Mouse (Mus musculus): Measurements from ENCODE around the gene Bcr.
A peak's percentile ranks its signal among the peaks of the same experiment; 100 is the strongest.

Bcr gene

DNA sequence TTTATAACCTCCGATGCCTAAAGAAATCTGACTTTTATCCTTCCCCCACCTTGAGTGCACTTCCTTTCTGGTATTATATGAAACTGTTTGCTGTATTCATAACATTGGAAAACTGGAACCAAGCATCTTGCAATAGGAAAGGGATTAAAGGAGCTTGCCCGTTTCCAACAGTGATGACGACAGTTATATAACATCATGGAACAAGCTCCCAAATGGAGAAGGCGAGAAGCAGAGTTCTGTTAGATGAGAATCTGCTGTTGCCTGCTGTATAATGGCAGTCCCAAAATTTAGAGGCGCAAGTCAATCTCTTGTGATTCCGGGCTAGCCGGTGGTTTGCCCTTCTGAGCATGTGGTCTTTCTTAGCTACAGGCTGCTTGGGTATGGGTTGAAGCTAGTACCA lies 34.8 kb downstream of the Bcr start:
- DNase-seq (ENCODE audit: low spot score): no peak

DNA sequence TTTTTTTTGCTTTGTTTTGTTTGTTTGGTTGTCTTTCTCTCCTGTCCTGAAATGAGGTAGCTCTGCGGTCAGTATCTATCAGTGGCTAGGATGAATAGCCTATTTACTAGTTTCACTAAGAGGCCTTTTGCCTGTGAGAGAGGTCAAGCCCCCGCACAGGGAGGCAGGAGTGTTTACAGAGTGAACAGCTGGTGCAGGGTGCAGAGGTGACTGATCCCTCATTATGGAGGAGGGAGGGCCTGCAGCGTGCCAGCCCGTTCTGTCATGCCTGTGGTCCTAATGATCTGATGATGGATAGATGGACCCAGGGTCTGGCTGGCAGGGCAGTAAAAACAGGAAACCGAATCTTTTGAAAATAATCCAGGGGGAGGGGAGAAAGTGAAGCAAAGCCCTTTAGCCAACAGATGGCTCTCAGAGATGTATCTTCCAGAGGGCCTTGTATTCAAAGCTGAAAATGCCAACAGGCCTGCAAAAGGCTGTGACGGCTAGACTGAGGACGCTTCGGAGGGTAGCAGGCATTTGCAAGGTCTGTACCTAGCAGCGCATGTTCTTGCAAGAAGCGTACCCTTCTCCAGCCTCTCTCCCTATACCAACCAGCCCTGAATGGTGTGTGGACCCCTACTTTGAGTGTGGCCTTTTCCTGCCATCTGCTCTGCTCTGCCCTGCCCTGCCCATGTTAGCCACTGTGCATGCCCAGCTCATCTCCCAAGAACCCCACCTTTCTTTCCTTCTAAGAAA lies 38.2 kb downstream of the Bcr start:
- peak; percentile 22 for DNase-seq (ENCODE audit: low spot score)

DNA sequence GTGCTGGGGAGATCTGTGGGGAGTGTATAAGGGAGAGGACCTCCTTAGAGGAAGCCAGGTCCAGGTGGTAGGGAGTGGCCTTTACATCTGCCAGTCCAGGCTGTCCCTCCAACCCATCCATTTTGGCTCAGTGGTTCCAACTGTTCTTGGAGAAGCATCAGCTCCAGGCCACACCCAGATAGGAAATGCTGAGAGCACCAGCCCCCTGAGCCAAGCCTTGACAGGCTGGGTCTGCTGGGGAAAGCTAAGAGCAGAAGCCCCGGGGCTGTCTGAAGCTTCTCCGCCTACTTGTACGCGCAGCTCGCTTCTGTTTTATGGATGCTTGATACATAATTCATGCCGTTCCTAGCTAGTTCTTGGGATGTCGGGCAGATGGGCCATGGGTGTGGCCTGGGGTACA lies 39.9 kb downstream of the Bcr start:
- no peak for DNase-seq (ENCODE audit: low spot score)

DNA sequence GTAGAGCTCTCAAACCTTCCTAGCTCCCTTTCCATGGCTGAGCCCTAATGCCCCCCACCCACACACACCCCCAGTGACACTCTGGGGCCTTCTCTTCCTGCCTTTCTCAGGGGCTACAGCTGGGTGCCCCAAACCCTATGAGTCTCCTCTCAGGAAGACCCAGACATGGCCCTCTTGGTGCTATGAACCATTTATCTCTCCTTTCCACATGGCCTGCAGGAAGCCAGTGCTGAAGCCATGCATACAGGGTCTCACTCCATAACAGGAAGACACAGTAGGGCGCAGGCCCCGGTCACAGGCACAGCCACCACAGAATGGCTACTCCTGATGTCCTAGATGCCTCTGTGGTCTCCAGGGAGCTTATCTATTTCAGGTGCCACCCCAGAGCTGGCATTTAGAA lies 43.1 kb downstream of the Bcr start:
- DNase-seq (ENCODE audit: low spot score): no peak

DNA sequence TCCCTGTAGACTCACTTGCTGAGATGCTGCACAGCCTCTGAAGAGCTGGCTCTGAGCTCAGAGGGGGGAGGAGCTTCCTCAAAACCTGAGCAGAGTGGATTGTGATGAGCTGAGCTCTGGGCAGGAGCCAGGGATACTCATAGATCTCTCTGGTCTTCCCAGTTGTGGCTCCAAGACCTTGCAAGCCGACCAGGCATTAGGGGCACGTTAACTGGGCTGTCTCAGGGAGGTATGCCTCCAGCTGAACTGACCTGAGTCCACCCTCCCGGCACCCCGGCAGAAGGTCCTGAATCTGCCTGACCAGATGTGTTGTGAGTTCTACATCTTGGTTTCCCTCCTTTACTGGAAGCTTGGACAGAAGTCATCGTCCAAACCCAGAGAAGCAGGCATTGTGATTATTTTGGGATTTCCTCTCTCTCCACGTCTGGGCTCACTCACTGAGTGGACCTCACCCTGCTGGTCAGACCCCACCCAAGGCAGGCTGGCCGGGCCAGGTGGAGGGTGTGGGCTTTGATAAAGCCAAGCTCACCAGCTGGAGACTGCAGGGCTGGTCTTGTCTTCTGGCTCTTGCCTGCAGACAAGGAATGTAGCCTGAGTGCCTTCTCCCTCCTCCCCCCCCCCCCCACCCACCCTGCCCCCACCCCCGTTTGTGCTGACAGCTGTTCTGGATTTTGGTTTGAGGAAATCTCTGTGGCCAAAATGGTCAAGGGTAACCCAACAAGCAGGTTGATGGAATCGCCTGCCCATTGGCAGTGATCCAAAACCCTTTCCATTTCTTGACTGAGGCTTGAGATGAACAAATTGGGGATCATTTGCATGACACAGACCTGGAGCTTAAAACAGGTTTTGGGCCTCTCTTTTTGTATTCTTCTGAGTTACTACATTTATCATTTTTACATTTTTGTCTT lies 44.1 kb downstream of the Bcr start:
- no peak for DNase-seq (ENCODE audit: low spot score)

DNA sequence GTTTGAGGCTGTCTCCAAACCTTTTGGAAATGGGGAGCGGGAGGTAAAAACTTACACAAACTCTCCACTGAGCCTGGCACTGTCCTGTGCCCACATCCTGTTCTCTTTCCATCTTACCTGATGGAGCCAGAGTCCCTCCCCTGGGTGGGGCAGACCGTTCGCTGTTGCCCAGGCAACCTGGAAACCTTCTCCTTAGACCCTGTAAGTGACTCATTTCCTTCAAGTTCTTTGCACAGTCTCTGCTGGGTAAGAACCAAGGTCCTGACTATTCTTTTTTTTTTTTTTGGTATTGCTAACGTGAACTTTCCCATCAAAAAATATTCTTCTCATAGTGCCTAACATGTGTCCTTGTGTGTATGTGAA lies 44.7 kb downstream of the Bcr start:
- no peak for DNase-seq (ENCODE audit: low spot score)

DNA sequence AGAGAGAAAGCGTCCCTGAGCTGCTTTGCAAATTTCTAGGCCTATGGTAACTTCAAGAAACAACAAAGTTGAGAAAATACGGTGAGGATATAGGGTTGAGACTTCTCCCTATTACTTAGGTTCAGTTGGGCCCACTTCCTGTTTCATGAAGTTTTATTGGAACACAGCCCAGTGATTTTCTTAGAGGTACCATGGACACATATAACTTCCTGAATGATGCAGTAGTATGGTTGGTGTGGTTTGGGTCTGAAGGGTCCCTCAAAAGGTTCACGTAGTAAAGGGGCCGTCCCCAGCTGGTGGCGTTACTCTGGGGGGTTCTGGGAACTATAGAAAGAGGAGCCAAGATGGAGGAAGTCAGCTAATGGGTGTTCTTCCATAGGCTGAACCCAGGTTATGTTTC lies 45.3 kb downstream of the Bcr start:
- DNase-seq (ENCODE audit: low spot score): no peak

DNA sequence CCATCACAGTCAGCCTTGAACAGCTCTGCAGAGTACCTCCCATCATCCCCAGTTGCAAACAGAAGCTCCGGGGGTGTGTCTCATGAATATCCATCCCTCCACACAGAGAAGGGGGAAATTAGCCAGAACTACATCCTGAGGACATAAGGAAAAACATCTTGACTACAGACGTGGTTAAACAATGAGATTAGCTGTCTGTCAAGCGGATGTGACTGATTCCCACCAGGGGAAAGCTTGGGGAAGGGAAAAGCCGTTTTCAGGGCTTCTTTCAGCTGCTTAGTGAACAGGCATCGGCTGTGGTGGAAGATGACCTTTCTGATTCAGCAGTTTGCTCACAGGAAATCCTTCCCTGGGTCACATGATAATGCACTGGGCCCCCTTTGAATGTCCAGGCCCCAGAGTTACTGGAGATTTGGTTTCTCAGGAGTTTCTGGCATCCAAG lies 46.6 kb downstream of the Bcr start:
- no peak for DNase-seq (ENCODE audit: low spot score)

DNA sequence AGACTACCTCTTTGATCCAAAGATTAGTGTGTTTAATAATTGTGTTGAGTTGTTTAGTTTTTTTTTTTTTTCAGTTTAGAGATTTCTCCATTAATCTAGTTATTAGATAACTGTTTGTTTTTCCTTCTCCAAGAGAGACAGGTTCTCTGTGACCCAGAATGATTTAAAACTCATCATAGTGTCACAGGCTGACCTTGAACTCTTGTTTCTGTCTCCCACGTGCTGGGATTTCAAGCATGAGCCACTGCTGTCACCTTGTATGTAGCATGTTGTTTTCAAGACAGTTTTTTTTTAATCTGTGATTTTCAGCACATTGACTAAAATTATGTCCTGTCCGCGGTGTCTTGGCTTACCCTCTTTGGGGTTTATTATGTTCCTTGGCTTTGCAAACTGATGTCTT lies 47.7 kb downstream of the Bcr start:
- no peak for DNase-seq (ENCODE audit: low spot score)

DNA sequence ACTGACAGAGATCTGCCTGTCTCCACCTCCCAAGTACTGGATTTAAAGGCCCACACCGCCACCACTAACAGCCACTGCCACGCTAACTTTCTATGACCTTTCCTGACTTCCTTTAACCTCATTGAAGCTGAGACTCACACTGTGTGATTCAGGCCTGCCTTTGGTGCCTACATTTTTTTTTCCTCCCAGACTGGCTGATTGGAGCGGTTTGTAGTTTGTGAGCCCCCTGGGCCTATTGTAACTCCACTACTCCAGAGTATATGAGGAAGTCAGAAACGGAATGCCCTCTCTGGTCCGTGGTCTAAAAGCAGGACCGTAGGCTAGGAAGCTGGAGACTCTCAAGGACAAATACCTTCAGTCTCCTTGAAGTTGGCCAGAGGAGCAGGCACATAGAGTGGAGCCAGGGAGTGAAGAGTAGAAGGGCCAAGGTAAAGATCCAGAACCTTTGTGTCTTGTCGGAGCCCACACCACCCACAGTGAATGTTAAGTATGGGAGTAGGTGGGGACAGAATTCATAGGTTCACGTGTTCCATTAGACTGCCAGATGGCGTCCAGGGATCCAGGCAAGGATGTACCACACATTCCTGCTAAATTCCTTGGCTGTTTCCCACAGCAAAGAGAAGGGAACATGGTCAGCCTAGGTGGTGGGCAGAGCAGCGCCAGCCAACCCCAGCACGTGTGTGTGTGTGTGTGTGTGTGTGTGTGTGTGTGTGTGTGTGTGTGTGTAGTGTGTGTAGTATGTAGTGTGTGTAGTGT lies 51.2 kb downstream of the Bcr start:
- no peak for DNase-seq (ENCODE audit: low spot score)

DNA sequence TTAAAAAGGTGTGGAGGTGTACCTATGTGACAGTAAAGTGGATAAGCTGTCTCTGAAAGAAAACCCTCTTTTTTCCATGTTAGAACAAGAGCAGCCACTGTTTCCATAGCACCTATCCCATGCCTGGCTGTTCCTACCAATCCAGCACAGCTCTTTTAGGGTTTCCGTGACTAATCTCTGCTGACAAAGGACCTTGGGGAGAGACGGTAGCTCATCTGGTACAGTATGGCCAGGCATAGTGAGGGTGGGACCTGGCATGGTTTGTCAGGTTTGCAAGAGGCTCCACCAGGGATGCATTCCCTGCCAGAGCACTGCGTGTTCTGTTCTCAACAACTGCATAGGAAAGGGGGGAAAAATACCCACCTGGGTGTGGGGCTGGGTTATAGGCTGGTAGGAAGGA lies 52.0 kb downstream of the Bcr start:
- peak; percentile 45 for DNase-seq (ENCODE audit: low spot score)

DNA sequence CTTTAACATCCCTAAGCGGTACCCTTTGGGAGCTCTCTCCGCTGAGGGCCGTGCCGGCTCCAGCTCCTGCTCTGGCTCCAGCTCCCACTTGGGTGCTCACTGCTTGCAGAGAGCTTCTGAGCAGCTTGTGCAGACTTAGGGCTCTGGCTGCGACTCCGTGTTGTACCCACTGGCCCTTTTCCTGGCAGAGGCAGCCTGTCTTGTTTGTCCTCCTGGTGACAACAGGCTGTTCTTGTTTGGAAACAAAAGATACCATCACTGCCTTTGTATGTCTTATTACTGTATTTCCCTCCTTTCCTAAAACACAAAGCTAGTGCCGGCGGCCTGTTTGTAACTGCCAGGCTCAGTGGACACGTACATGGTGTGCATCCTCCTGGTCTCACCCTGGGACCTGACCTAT lies 53.2 kb downstream of the Bcr start:
- no peak for DNase-seq (ENCODE audit: low spot score)

DNA sequence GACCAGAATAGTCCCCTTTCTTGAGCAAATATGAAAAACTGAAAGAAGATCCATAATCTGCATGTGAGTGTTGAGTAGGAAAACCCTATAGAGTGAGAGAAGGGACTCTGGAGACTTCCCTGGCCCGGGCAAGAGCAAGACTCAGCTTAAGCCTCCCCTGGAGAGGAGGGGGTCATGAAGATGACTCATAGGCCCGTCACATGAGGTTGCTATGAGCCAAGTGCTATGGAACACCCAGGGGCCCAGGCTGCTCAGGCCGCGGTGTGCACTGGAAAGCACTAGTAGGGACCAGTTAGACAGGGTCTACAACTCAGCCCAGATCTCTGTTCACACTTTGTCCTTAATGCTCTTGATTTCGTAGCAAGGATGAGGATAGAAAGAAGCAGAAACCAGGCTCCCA lies 54.8 kb downstream of the Bcr start:
- no peak for DNase-seq (ENCODE audit: low spot score)

DNA sequence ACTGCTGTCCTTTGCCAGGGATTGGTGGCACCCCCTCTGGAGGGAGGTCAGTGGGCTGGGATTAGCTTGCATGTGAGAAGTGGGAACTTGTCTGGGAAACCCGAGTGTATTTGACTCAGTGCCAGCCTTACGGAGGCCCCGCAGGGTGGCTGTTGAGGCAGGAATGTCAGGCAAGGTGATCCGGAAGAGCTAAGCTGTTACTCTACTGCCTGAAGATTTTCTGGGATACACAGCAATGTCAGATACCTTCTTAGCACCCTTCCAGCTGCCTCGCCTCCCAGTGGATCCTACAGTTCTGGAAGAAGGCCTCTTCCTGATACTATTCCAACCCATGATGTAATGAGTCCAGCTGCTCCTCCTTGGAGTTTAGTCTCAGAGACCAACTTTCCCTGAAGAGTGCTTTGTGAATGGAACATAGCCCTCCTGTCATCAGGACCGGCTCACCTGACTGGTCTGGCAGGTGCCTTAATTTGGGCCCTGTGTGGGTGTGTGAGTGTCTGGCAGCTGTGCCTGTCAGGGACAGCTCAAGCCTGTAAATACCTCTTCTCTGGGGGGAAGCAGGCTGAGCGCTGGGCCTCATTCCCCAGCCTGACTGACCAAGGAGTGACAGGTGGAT lies 56.6 kb downstream of the Bcr start:
- DNase-seq (ENCODE audit: low spot score): no peak

DNA sequence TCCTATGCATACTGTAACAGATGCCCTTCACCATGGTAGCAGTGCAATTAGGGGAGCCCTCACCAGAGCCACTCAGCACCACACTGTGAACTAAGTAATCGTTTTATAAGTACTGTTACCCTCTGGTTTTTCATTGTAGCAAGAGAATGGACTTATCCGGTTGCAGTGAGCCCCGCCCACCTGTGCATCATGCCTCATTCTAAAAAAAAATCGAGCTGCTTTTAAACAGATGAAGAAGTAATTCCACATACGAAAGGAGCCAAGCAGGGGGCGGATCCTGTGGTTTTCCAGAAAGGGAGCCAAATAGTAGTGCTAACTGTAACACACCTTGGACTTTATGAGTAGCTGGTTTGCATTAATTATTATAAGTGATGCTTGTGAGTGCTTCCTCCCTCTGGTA lies 58.1 kb downstream of the Bcr start:
- DNase-seq (ENCODE audit: low spot score): no peak

DNA sequence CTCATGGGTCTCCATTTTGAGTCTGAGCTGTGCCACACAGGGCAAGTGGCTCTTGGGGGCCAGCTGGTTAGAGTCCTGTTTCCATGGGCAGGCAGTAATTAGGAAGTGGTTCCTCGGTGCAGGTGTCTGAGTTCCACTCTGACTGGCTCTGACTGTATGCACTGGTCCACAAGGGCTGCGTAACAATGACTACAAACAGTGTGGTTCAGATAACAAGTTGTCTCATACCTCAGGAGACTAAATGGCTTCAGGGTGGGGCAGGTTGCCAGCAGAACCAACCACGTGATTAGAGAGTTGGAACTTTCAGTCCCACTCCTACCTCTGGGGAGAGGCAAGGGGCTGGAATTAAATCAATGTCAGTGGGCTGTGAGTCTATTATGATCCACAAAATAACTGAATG lies 59.0 kb downstream of the Bcr start:
- DNase-seq (ENCODE audit: low spot score): peak; percentile 41

DNA sequence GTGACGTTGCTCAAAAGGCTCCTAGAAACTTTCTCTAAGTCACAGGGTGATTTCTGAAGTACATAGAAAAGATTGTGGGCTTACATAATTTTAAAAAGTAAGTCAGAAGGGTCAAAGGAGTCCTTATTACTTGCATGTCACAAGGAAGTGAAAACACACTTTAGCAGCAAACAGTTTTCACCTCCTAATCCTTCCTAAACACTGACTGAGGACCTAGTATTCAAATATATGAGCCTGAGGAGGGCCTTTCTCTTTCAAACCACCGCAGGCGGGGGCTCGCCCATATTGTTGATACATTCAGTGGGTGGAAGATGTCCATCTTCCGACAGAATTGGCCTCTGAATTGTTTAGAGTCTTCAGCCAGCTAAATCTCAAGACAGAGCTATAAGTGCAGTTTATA lies 59.8 kb downstream of the Bcr start:
- no peak for DNase-seq (ENCODE audit: low spot score)

DNA sequence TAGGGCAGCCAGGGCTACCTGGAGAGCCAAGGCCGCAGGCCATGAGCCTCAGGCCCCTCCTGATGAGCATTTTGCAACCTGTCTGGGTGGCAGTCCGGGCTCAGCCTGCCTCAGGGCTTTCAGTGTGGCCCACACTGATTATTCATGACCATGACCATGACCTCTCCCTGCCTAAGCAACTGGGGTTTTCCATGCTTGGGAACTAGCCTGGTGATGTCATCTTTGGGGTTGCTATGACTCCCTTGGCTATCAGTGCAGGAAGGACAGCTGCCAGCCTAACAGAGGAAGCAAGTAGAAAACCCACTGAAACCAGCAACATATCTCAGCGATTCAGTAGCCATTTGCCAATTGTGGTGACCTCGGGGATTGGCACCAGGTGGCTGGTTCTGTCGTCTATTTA lies 60.6 kb downstream of the Bcr start:
- DNase-seq (ENCODE audit: low spot score): peak; percentile 67

DNA sequence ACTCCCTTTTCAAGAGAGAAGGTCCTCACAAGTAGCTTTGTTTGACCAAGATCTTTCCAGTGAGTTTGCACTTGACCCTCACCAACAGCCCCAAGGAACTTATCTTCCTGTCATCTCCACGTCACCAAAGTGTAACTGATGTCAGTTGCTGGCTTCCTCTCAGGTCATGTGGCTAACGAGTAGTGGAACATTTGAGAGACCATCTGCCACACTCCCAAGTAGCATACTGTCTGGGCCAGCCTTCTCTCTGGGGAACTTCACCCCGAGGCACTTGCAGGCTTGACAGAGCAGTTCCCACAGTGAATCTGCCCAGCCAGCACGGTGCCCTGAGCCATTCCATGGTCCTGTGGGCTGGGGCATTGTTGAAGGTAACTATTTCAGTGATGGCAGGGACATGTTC lies 65.2 kb downstream of the Bcr start:
- DNase-seq (ENCODE audit: low spot score): no peak

DNA sequence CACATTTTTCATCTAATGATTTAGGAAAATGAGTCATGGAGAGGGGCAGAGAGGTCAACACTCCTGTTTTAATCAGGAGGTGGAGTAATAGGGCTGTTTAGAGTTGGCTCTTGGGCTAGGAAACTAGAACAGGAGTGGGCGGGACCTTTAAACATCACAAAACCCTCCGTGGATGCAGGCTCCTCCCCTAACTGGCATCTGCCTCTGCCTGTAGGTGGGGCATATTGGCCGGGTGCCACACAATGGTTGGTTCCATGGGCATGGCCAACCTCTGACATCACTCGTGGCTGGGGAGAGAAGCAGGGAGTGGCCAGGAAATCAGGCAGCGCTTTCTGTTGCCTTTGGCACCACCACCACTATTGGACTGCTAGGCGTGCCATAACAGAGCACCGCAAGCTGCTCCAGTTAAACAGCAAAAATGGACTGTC lies 68.9 kb downstream of the Bcr start:
- no peak for DNase-seq (ENCODE audit: low spot score)

DNA sequence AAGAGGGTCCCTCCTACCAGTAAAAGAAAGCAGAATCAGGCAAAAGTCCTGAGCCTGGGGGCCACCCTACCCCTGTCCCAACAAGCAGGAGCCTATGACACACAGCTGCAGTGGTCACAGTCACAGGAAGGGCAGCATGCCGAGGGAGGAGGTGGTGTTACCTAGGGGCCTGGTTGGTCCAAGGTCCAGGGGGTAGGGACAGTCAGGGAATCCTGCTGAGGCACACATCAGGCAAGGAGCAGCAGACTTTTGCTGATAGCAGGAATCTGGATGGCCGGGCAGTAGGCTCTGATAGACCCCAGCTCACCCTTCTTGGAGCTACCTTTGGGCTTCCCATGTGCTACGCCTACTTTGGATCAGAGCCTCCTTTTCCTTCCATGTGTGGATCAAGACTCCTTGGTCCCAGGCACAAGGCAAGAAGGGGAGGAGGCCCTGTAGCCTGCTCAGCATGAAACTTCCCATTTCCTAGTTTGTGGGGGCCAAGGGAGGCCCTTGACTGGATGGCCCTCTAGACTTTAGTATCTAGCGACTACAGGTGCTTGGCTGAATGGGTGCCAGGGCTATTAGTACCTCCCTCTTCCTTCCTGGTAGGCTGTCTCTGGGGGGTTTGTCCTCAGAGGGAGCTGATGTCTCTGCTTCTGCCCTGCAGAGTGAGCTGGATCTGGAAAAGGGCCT lies 70.1 kb downstream of the Bcr start:
- DNase-seq (ENCODE audit: low spot score): no peak

DNA sequence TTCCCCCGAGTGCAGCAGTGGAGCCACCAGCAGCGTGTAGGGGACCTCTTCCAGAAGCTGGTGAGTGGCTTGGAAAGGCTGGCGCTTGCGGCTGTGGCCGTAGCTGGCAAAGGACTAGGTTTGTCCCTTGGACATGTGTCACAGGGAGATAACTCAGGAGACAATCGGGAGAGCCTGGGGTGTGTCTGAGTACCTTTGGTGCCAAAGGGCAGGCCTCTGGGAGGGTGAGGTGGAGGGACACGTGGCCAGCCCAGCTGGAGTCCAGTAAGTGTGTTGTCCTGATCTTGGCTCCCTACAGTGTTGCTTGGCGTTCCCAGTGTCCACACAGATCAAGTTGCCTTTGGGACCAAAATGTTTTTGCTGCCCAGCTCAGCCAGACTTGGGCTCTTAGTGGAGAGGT lies 71.2 kb downstream of the Bcr start:
- DNase-seq (ENCODE audit: low spot score): no peak
